Mouse (Mus musculus) MN1 (cell line): ENCODE measurements at regions not wholly inside any gene's neighbourhood (a gene's known extent, or its start where the extent isn't known, plus 50 kb on each side); places are given as distances from the start of the nearest gene placed in this dataset.

ENCODE experiments used
- DNase-seq: peaks from one replicate; pipeline ENCODE4 v3.0.0-alpha.2; 2016; ENCODE audit warnings: low spot score

DNA sequence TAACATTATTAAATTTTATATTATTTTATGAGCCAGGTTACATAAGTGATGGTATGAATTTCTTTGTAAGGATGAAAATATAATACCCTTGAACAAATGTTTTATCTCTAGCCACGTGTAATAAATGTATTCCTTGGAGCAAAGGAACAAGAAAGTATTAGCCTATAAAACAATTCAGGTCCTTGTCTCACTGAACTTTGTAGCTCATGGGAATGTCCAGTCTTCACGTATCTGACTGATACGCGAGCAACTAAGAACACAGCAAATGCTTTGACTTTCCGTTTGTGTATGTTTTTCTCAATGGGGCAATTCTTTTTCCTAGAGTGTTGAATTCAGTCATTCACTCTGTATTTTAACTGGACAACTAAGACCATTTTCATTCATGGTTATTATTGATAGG is 216.9 kb upstream of the Mettl25 start:
- no peak for DNase-seq

DNA sequence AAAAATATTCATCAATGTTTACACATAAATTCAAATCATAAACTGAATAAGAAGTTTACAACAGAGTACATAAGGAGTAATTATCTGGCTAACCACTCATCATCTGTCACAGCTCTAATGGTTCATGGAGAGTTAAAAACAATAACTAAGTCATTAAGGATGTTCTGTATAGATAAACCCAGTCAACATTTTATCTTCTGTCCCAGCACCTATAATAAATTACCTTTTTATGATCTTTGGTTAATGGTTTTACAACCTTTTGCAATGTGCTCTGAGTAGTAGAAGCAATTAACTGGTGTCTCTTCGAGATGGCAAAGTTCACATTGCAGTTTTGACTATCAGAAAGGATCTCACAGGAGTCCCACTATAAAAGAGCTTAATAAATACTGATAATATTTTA is 197.3 kb upstream of the Mettl25 start:
- no peak for DNase-seq

DNA sequence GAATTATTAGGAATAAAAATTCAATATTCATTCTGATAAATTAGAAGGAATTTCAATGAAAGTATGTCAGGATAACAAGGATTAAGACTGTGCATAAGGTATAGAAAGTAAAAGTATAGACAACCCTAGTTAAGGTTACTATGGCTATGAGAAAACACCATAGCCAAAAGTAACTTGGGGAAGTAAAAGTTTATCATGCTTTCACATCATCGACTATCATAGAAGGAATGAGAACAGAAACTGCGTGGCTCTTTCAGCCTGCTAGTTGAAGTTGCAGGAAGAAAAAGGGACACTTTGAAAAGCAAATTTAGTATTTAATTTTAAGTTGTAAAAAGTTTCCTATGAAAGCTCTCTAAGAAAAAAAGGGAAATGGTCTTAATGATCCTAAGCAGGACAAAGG is 196.9 kb upstream of the Mettl25 start:
- no peak for DNase-seq

DNA sequence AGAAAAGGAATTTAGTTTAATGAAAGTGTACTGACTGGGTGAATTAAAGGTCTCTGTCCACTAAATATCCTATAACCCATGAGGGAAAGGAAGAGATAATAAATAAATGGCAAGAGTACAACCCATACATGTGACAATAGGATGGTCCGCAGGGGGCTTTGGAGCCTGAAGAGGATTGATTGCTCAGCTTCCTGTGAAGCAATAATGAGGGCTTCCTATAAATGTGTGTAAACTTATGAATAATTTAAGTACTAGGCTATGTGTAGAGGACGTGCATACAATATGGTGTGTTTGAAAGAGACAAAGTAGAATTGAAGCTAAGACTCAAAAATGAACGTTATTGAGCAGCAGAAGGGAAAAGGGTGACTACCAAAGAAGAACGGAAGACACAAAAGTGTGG is 192.2 kb upstream of the Mettl25 start:
- DNase-seq: no peak

DNA sequence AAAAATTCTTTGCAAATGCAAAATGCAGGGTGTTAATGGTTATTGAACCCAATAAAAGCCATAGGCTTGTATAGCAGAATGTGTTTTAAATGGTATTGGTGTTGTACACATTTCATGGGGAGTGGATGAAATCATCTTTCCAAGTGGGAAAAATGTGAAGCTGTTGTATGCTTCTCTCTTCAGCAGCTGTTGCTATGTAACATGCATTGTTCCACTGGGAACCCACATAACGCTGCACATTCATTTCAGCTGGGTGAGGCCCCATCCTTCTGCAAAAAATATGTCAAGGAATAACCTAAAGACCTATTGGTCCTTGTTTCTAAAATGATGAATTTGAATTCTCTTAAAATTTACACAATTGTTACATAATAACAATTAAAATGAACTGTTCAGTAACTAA is 183.5 kb upstream of the Mettl25 start:
- no peak for DNase-seq

DNA sequence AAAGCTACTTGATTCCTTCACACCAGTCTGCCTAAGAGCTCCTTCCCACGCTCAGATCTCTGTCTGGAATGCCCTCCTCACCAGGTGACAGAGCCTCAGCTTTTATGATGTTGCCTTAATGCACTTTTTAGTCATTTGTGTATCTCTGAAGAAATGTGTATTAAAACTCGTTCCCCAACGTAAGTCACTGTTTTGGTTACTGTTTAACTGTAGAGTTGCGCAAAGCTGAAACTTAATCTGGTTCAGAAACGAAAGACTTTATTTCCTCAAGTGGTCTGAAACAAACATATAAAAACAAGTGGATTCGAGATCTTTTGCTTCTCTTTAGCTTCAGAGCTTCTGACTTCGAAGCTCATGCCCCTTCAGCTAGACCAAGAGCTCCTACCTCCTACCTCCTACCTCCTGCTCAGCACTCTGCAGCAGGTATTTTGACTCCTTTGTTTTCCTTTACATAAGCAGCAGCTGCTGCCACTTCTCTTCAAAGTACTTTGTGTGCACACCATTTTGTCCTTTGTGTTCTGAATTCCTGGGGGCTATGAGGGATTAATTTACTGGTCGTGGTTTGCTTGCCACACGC is 182.5 kb upstream of the Mettl25 start:
- no peak for DNase-seq

DNA sequence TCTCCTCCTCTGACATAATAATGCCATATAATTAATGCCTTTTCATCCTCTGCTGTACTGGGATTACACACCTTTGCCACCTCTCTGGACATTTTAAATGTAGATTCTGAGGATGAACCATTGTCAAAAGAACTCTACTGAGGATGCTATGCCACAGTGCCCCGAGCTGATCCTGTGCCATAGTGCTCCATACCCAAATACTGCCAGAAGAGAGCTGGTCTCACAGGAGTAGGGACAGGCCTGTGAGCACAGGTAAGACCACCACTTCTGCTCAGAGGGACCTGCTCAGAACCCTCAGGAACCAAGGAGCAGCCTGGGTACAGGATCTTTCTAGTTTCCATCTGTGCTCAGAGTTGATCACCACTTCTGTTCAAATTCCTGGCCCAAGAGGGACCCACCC is 174.8 kb upstream of the Mettl25 start:
- DNase-seq: no peak

DNA sequence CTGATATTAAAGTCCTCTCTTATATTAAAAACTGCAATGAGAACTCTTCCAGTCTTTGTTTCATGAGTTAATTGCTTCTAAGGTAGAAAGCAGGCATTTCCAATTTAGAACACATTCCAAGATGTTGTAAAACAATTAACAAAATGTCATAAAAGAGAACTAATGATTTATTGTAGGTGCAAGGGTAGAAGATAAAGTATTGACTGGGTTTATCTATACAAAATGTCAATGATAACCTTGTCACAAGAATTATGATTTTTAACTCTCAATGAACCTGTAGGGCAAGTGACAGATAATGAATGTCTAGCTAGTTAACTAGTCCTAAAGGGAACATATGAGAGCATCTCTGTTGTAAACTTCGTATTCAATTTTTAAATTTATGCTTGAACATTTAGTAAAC is 174.3 kb upstream of the Mettl25 start:
- no peak for DNase-seq

DNA sequence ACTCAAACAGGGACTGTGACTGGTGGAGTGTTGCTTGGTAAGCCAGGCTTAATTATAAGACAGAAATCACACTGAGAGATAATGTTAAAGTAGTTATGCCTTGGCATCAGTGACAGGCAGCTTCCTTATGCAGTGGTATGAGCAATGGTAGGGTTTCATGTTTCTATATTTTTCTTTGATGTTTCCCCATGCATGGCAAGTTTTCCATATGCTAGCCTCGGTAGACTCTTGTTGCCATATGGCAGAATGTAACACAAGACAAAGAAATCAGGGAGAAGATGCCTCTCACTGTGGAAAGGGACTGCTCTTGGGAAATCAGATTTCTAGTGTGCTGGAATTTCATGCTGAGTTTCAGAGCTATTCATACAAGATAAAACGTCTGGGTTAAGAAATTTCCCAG is 169.0 kb upstream of the Mettl25 start:
- DNase-seq: no peak

DNA sequence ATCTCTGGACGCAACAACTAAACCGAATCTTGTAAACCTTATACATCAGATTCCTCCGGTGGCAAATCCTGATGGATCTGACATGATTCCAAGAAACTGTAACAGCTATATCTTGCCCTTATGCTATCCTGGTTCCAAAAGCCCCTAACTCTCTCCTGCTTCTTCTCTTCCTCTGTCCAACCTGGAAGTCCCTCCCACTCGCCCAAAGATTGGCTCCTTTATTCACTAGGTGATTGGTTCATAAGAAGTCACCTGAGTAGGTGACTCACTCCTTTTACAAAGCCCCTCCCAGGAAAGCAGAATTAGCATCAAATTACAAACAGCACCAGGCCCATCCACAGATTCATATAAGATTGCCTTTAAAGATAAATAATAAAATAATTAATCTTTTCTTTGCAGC is 166.2 kb upstream of the Mettl25 start:
- DNase-seq: no peak

DNA sequence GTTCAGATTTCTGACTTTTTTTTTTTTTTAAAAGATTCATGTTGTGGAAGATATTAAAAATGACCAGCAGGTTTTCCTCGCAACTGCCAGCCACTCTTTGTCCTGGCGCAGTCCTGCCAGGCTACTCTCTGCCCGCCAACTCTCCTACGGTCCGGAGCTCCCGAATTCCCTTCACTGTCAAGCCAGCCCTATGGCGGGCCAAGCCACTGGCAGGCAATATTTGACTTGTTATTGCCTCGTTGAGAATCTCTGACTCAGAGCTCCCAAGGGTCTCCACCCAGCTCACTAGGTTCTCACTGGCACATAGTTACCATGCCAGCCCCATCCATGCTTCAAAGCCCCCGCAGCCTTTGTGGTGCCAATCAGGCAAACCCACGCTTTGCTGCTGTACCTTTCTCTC is 165.7 kb upstream of the Mettl25 start:
- DNase-seq: no peak

DNA sequence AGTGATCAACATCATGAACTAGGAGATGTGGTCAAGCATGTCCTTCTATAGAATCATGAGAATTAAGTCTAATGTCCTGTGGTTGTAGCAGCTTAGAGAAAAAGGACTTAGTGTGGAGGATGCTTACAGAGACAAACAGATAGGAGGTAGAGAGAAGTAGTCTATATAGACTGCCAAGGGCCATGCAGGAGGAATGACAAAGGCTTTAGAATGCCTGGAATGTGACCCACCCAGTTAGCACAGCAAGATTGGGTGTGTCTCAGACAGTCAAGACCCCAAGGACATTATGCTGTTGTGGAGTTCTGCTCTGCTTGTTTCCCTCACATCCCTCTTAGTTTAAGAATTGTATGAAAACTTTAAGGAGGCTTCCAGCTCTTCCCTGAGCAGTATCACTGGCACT is 164.9 kb upstream of the Mettl25 start:
- DNase-seq: no peak

DNA sequence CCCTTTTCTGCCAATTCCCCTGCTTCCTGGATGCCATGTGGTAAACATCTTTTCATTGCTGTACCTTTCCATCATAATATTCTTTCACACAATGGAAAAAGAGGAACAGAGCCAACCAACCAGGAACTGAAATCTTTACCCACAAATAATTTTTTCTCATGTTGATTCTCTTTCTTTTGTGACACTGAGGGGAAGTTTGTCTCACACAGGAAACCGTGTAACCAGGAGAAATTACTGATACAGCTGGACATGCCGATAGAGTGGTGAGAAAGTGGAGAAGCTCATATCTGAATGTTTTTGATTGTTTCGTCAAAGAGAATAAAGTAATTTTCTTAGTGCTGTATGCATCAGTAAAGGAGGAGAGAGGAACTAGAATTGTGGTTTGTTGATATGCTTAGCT is 116.3 kb upstream of the Mettl25 start:
- no peak for DNase-seq

DNA sequence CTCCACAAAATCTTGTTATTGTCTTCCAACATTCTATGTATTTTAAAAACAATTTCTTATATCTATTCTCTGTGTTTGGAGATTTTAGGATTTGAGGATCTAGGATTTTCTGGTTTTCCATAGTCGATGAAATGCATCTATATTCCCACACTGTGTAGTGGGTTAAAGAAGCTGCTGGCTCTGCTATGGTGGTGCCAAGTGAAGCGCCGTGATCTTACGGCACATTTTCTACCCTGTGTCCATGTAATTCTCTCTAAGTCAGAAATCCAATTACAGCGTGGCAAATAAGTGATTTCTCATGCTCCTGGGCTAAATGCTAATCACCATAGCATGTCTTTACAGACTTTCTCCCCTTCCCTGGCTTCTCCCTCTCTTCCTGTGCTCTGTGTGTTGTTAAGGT is 92.1 kb upstream of the Mettl25 start:
- no peak for DNase-seq

DNA sequence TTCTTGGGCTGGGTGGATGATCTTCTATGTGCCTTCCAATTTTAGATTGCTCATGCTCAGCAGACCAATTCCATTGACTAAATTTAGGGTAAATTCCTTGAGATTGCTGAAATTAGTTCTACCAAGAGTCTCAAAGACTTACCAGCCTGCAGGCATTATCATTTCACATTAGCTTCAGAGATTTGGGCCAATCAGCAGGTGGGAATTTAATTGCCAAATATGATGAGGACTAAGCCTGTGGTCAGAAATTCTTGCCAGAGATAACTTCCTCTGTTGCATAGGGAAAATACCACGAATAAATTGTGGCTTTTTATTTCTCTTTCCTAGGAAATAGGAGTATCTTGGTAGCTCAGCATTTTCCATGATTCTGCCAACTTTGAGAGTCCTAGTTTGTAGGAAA is 91.6 kb upstream of the Mettl25 start:
- DNase-seq: no peak

DNA sequence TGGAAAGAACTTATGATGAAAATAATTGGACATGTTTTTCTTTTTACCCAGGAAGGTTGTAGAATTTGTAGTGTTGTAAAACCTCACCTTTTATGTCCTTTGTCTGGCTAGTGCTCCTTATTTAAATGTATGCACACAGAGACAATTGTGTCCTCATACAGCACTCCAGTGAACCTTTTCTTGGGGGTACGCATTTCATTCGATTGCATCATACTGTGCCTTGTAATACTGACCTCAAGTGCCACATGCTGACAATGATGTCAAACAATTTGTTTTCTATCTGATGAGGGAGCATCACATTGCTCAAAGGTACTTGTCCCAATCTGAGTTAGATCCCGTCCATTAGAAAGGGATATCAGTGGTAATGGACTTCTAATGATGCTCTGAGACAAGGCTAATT is 86.4 kb upstream of the Mettl25 start:
- DNase-seq: peak; percentile 72

DNA sequence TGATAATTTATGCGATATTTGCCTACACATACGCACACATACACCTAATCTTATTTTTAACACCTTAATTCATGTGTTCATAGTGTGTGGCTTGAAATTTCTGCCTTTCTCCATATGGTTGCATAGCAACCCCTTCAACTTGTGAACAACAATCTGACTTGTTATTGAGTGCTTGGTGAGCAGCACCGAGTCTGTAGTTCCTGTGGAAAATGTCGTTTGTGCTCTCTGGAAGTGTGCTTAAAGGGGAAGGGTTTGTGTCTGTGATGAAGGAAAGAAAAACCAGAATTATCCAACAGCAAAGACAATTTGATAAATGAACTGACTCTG is 85.7 kb upstream of the Mettl25 start:
- no peak for DNase-seq

DNA sequence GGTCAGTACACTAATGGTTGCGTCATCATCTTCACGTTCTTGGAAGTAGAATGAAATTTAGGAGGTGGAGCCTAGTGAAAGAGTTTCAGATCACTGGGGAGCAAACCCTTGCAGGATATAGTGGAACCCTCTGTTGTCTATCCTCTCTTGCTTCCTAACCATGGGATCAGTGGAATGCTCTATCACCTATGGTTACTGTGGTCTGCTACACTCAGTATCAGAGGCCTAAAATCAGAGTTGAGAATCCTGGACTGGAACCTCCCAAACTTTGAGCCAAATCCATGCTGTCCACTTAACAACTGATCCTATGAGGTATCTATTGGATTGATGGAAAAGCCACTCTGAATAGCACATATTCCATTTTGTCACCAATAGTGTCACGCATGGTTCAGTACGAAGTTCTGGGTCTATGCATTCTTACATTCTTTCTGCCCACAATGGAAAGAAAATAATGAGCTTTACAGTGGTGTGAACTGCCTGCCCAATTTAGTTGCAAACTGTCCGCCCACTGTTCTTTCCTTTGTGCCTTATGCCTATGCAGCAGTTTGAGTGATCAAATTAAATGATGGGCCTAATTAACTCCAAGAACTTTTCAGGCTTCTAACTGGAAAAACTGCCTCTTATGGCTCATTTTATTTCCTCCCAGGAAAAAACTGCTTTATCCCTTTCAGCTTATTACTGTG is 85.2 kb upstream of the Mettl25 start:
- no peak for DNase-seq

DNA sequence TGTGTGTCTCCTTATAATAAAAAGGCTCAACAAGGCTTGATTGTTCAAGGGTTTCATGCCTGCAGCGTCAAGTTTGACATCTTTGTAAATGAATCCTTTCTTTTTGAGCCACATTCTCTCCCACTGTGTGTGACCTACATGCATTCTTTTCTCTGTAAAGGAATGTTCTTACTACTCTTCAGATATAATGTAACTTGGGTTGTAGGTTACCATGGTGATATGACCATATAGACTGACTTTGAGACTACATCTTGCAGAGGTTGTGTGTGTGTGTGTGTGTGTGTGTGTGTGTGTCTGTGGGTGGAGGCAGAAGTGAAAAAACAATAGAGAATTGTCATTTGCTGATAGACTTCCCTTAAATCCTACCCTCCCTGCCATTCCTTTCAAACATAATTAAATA is 58.5 kb upstream of the Mettl25 start:
- DNase-seq: no peak

DNA sequence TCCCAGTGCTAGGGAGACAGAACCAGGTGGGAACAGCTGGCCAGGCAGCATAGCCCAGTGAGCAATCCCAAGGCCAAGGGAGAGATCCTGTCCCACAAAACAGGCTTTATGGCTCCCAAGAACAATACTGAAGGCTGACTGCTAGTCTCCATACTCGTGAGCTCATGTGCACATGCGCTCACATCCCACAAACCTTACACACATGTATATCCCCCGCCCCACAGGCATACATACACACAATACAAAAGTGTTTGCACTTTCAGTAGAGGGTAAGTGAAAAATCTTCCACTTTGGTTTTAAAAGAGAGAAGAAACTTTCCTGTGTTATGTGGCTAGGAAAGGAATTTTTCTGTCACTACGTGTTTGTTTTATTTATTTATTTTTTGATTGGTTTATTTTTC is 58.0 kb upstream of the Mettl25 start:
- no peak for DNase-seq
